Mouse (Mus musculus): ENCODE measurements at regions not wholly inside any gene's neighbourhood (a gene's known extent, or its start where the extent isn't known, plus 50 kb on each side); places are given as distances from the start of the nearest gene placed in this dataset.

GRCm38 (mm10) chrX:99402841-99403520 lies 68.1 kb downstream of the Pja1 start:
- peak; percentile 76 for TF ChIP-seq CTCF (IDR thresholded peaks at IDR 0.05)
- TF ChIP-seq EP300 (IDR thresholded peaks at IDR 0.05; ENCODE audit: insufficient read depth, low read depth, low read length), result no peak

Data from heart, adult 2 months (tissue).